Mouse (Mus musculus) spleen, adult 2 months (tissue): Measurements from ENCODE around the gene Gmds.

Experiments used
- CTCF ChIP-seq: fragments of 200-500 bp; IDR thresholded peaks from 2 replicates; pipeline ENCODE4 v1.5.1; 2011; ENCODE audit warnings: mild to moderate bottlenecking, inconsistent platforms; ENCODE audit not compliant: insufficient read depth, insufficient read length, insufficient replicate concordance; ENCODE audit errors: extremely low read depth
- POLR2A ChIP-seq: fragments of 200-500 bp; IDR thresholded peaks from 2 replicates; pipeline ENCODE4 v1.6.1; 2011; ENCODE audit warnings: low read depth, low read length, inconsistent platforms

DNA sequence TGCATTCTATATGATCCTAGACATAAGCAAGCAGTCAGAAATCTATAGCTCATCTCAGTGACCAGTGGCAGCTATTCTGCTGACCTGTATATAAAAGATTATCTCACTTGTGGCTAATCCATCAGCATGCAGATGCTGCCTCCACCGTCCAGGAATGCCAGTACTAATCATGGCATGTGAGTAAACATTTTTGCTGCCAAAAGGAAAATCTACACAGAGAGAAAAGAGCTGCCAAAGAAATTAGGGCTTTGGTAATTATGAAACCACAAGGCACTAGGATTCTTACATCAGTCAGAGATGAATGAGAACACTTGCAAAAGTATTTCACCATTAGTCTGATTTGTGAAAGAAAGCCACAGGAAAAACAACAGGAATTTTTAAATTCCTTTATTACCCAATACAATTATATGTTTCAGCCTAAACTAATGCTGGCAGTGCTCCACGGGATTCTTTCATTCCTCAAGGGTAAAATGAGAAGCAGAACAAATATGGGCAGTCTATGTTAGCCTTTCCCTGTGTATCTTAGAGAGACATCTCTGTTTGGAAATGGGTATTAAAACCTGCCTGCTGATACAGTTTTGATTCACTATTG lies 71.3 kb downstream of the Gmds start:
- TF ChIP-seq CTCF = no peak
- TF ChIP-seq POLR2A = no peak
